Mouse (Mus musculus) neural tube, postnatal 0 days (tissue): ENCODE measurements around the gene D10Jhu81e. TPM values are rescaled to one million over a fixed set of nuclear protein-coding genes. Genes with fewer than 3 reads are reported as not detected.

Source experiments
- polyA plus RNA-seq: library from polyadenylated mRNA; unstranded; fragments of >200 nt; fragmentation: Nextera tagmentation; extraction: Ambion mirVana; gene quantifications from 2 replicates; pipeline ENCODE4 v1.2.1, GENCODE M21; 2015

D10Jhu81e gene
- polyA plus RNA-seq: 34.7 and 35.0 TPM in 2 replicates

DNA sequence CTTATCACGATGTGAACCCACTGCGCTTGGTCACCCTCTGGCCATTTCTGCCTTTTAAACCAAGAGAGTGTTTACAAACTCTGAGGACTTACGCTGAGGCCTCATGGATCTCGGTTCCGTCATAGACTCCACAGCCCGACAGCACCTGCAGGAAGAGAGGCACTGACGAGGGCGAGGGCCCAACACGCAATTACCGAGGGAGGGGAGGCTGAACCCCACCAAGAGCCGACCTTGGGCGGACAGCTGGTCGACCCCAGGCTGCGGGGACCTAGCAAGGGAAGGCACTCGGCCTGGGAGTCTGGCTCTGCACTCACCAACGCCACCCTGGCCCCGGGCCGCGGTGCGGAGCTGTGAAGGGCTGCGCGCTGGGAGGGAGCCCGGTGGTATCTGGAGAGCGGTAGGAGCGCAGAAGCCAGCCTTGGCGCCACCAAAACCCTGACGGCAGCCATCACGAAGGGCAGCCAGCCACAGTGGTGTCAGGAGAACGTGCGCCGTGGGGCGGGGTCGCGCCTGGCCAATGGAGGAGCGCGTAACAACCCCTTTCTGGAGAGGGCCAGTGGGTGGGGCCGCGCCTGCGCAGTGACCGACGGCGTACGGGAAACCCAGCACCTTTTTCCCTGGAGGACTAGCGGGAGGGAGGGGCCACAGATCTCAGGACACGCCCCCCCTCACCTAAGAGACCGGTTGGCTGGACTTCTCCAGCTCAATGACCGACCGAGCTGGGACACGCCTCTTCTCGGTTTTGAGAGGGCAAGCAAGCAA, at the start of gene D10Jhu81e:
D10Jhu81e (minus strand) TSS at position 502 of the 762 bp plus-strand sequence.

GRCm38 (mm10) chr10:78184531-78185380, 15.2 kb upstream of the D10Jhu81e start, which contains the start of gene Pwp2:
Pwp2 (minus strand) TSS chr10:78185149.

Other genes with a start within 250 kb of the D10Jhu81e start
- gene Trpm2, start 199.2 kb downstream of the D10Jhu81e start, polyA plus RNA-seq: 8.9 and 10.4 TPM in 2 replicates
- gene 1810043G02Rik, start 191.3 kb downstream of the D10Jhu81e start, polyA plus RNA-seq: 65.9 and 70.1 TPM in 2 replicates
- 82.9 and 88.0 TPM in 2 replicates for gene Pfkl, start 159.7 kb downstream of the D10Jhu81e start, polyA plus RNA-seq
- gene Dnmt3l, start 127.8 kb downstream of the D10Jhu81e start, polyA plus RNA-seq: not detected in 2 replicates
- 0.19 and 0.40 TPM in 2 replicates for gene Aire, start 126.2 kb downstream of the D10Jhu81e start, polyA plus RNA-seq
- 1.7 TPM in 2 replicates for gene Icosl, start 100.5 kb downstream of the D10Jhu81e start, polyA plus RNA-seq
- 10.4 and 11.6 TPM in 2 replicates for gene Pwp2, start 15.4 kb upstream of the D10Jhu81e start, polyA plus RNA-seq
- gene Trappc10, start 74.9 kb upstream of the D10Jhu81e start, polyA plus RNA-seq: 43.8 and 48.7 TPM in 2 replicates
- 136 and 147 TPM in 2 replicates for gene Agpat3, start 182.7 kb upstream of the D10Jhu81e start, polyA plus RNA-seq
- 395 and 440 TPM in 2 replicates for gene Rrp1, start 243.3 kb upstream of the D10Jhu81e start, polyA plus RNA-seq